Mouse (Mus musculus) small intestine, adult 2 months (tissue): Measurements from ENCODE around the gene Sowahb. TPM values are rescaled to one million over a fixed set of nuclear protein-coding genes. Genes with fewer than 3 reads are reported as not detected.

ENCODE experiments used
- H3K27ac ChIP-seq: fragments of 200-500 bp; 2 replicates; pipeline ENCODE4 v1.5.1; 2012; ENCODE audit warnings: low read depth, low read length, control low read depth, inconsistent platforms; ENCODE audit not compliant: insufficient read depth
- H3K27me3 ChIP-seq: fragments of 200-500 bp; 2 replicates; pipeline ENCODE4 v1.6.1; 2012; ENCODE audit warnings: mild to moderate bottlenecking, moderate library complexity, low read length, inconsistent platforms; ENCODE audit not compliant: control insufficient read depth, insufficient read depth
- H3K36me3 ChIP-seq: fragments of 200-500 bp; 2 replicates; pipeline ENCODE4 v1.6.1; 2012; ENCODE audit warnings: mild to moderate bottlenecking, low read length, control low read depth, inconsistent platforms; ENCODE audit not compliant: control insufficient read depth, insufficient read depth
- H3K4me1 ChIP-seq: fragments of 200-500 bp; 2 replicates; pipeline ENCODE4 v1.6.1; 2012; ENCODE audit warnings: low read length, inconsistent platforms, mixed read lengths; ENCODE audit not compliant: control insufficient read depth, insufficient read depth, insufficient read length
- H3K4me3 ChIP-seq: fragments of 200-500 bp; 2 replicates; pipeline ENCODE4 v1.5.1; 2012; ENCODE audit warnings: low read depth, mild to moderate bottlenecking, control low read depth, inconsistent platforms, low read length, moderate library complexity
- CTCF ChIP-seq: fragments of 200-500 bp; IDR thresholded peaks from 2 replicates; pipeline ENCODE4 v1.5.1; 2012; ENCODE audit warnings: low read depth, mild to moderate bottlenecking, control low read depth, inconsistent platforms, low read length, moderate library complexity, mixed read lengths; ENCODE audit not compliant: insufficient replicate concordance, insufficient read length; ENCODE audit errors: extremely low read depth
- POLR2A ChIP-seq: fragments of 200-500 bp; IDR thresholded peaks from 2 replicates; pipeline ENCODE4 v1.6.1; 2012; ENCODE audit warnings: low read depth, mild to moderate bottlenecking, control low read depth, inconsistent platforms, low read length, moderate library complexity
- WGBS: fragments of 180-500 bp; shearing (Covaris S2); methylation state at CpG from one replicate; pipeline ENCODE4 v1.1.7; 2018; 5-methylcytosine and 5-hydroxymethylcytosine counted together
- polyA plus RNA-seq: library from polyadenylated mRNA; depleted of rRNA; stranded (reverse); fragments of >200 nt; gene quantifications from 2 replicates; pipeline ENCODE4 v1.2.3, GENCODE M21; 2012

Sowahb gene
- polyA plus RNA-seq, 1 experiment, result 33.6 TPM

GRCm38 (mm10) chr5:93017678-93018077 lies 27.1 kb downstream of the Sowahb start:
- Histone ChIP-seq H3K4me1 (peaks cover 13% of the 10 kb centered on the region; the same call in 1 of the 2 replicates), H3K4me3 (no peak overlapping the region), H3K27me3 (no peaks in the 10 kb centered on the region), H3K27ac (no peak overlapping the region), H3K36me3 (no peaks in the 10 kb centered on the region)
- no peak for TF ChIP-seq POLR2A
- peak; percentile 3; the same call in 1 of the 2 replicates for TF ChIP-seq CTCF
- 23% methylated on average over 3 of the region's 3 CpGs for WGBS

DNA sequence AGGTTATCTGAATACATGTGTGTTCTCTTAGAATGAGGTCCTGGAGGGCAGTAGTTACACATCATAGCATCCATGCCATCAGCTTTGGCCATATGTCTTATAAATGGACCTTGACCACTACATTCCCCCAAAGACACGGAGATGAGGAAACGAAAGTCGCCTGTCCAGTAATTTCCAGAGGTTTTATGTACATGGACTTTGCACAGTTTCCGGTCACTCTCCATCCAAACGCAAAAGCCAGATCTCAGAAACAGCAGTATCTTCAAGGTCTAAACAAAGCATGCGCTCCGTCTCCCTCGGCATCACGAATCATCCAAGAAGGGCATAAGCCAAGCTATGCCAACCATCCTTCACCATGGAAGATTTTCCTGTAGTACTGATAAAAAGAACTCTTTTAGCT lies 36.6 kb downstream of the Sowahb start:
- Histone ChIP-seq H3K4me3 (no peak overlapping the region), H3K27me3 (no peaks in the 10 kb centered on the region), H3K27ac (no peak overlapping the region), H3K4me1 (no peaks in the 10 kb centered on the region; the same call in 1 of the 2 replicates), H3K36me3 (no peaks in the 10 kb centered on the region)
- WGBS, result 61% methylated on average over 9 of the region's 9 CpGs
- TF ChIP-seq CTCF, result no peak

DNA sequence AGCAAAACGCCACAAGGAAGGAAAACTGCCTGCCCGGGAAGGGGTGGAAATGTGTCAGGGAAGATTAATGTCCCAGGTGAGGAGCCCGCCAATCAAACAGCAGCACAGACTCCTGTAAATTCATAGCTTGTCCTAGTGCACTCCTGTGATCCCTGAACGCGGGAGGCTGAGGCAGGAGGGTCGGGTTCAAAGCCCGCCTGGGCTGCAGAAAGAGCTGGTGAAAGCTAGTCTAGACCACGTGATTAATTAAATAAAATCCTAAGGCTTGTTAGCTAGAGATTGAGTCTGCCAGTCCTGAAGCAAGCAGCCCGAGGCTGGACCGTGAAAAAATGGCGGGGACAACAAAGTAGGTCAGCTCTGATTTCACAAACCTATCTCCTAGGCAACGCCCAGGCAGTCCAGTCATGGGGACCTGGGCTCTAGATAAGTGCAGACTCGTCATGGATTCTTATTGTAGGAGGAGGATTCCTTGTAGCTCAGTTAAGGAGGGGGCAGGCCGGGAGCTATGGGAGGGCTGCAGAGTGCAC lies 38.9 kb downstream of the Sowahb start:
- no peak for TF ChIP-seq POLR2A
- no peak for TF ChIP-seq CTCF
- Histone ChIP-seq H3K4me1 (no peaks in the 10 kb centered on the region; the same call in 1 of the 2 replicates), H3K27ac (peak overlapping the region; percentile 50), H3K36me3 (no peaks in the 10 kb centered on the region), H3K4me3 (peak overlapping the region; percentile 59), H3K27me3 (no peaks in the 10 kb centered on the region)
- 23% methylated on average over 14 of the region's 14 CpGs for WGBS

- H3K27ac ChIP-seq, result peak overlapping the region; percentile 50
- WGBS, result 4% methylated on average over 20 of the region's 20 CpGs
Measured at GRCm38 (mm10) chr5:93005229-93005814, 39.5 kb downstream of the Sowahb start.

GRCm38 (mm10) chr5:93002615-93003014 lies 42.2 kb downstream of the Sowahb start:
- TF ChIP-seq POLR2A (no peak), CTCF (peak; percentile 20; the same call in 1 of the 2 replicates)
- Histone ChIP-seq H3K27ac (no peak overlapping the region), H3K4me1 (no peaks in the 10 kb centered on the region; the same call in 1 of the 2 replicates), H3K4me3 (no peak overlapping the region), H3K36me3 (no peaks in the 10 kb centered on the region), H3K27me3 (no peaks in the 10 kb centered on the region)
- WGBS, result 77% methylated on average over 2 of the region's 2 CpGs

More at GRCm38 (mm10) chr5:93005229-93005814, 39.5 kb downstream of the Sowahb start:
- no peak for TF ChIP-seq POLR2A
- TF ChIP-seq CTCF, result no peak; the same call in 1 of the 2 replicates
- Histone ChIP-seq H3K36me3 (no peaks in the 10 kb centered on the region), H3K4me1 (no peaks in the 10 kb centered on the region; the same call in 1 of the 2 replicates), H3K4me3 (peak overlapping the region; percentile 59), H3K27me3 (no peaks in the 10 kb centered on the region)

GRCm38 (mm10) chr5:93000774-93001757 lies 43.8 kb downstream of the Sowahb start:
- Histone ChIP-seq H3K4me1 (no peaks in the 10 kb centered on the region; the same call in 1 of the 2 replicates), H3K27me3 (no peaks in the 10 kb centered on the region), H3K4me3 (no peak overlapping the region), H3K36me3 (no peaks in the 10 kb centered on the region), H3K27ac (peak overlapping the region; percentile 21; the same call in 1 of the 2 replicates)
- TF ChIP-seq POLR2A (no peak), CTCF (no peak)
- WGBS, result 66% methylated on average over 17 of the region's 17 CpGs
